ENCODE assay signal across 8 mouse cellular contexts in genomic region chr3:40745661-40746547, GRCm38 (mm10). TPM values are rescaled to one million over a fixed set of nuclear protein-coding genes. Genes with fewer than 3 reads are reported as not detected.
A peak's percentile ranks its signal among the peaks of the same experiment; 100 is the strongest.
DNase-seq lines count a peak whose midpoint lies in the region; ATAC-seq lines count a peak whose summit lies in the region.

No protein-coding gene starts in this region.

- peak; percentile 11 to 20 for DNase-seq in frontal cortex, postnatal 36 days (ENCODE audit: low spot score in 2 of 2)
- DNase-seq in frontal cortex, postnatal 10 days (ENCODE audit: low spot score in 2 of 2): no peak
- peak; percentile 3 for DNase-seq in ES-CJ7 (ENCODE audit: low read depth, low spot score)
- DNase-seq in embryo, embryonic 11 days: peak; percentile 19
- DNase-seq in layer of hippocampus, adult 8-10 months (ENCODE audit: low spot score in 2 of 2): no peak

- H3K4me1 ChIP-seq in liver, embryonic 15.5 days (replicated peaks): peaks cover 21% of the 10 kb centered on the region

- H3K4me3 ChIP-seq in liver, embryonic 15.5 days (replicated peaks): peak overlapping the region; percentile 98

- peak overlapping the region; percentile 97 for H3K9ac ChIP-seq in liver, embryonic 15.5 days

- peak; percentile 34 to 56 for ATAC-seq in hematopoietic stem cell, adult 5-6 weeks (replicated peaks in 1 of 2; ENCODE audit: insufficient read depth in 1 of 2, low FRiP score in 2 of 2, low TSS enrichment in 1 of 2, low read depth in 1 of 2, poor library complexity in 2 of 2, severe bottlenecking in 2 of 2)
- ATAC-seq in liver, embryonic 15.5 days (ENCODE audit: insufficient read depth): peak; percentile 12
- ATAC-seq in neutrophil, adult 5-6 weeks (ENCODE audit: extremely low read depth, insufficient number of reproducible peaks, low FRiP score, poor library complexity, severe bottlenecking): peak; percentile 24; the same call in 1 of the 2 replicates

- WGBS in liver, embryonic 15.5 days (ENCODE audit: insufficient replicate concordance): 2% methylated on average over 37 of the region's 37 CpGs

- no peaks in the 10 kb centered on the region for H3K36me3 ChIP-seq in liver, embryonic 15.5 days (replicated peaks)

- H3K9me3 ChIP-seq in liver, embryonic 15.5 days (replicated peaks): no peaks in the 10 kb centered on the region

- H3K27me3 ChIP-seq in liver, embryonic 15.5 days: no peaks in the 10 kb centered on the region

- H3K4me2 ChIP-seq in liver, embryonic 15.5 days: peak overlapping the region; percentile 99

- H3K27ac ChIP-seq in liver, embryonic 15.5 days (replicated peaks): peak overlapping the region; percentile 96

RNA-seq across cellular contexts. Expression of gene Hspa4l, which starts 1.6 kb away (rescaled TPM):
- 41.6 and 49.2 TPM in 2 replicates for total RNA-seq in hematopoietic stem cell, adult 5-6 weeks (2017)
- polyA plus RNA-seq in liver, embryonic 15.5 days (2015; fragmentation: Nextera tagmentation; extraction: Ambion mirVana): 17.6 and 18.1 TPM in 2 replicates
- total RNA-seq in neutrophil, adult 5-6 weeks (2017): 21.3 and 23.0 TPM in 2 replicates
- total RNA-seq in layer of hippocampus, adult 8-10 months (2022): 100 to 1,000 TPM; 145 to 181 (median 157) TPM

RNA-seq across cellular contexts. Expression of gene Slc25a31, which starts 37.2 kb away (rescaled TPM):
- not detected in 2 replicates for total RNA-seq in hematopoietic stem cell, adult 5-6 weeks (2017)
- 0.05 and 0.07 TPM in 2 replicates for polyA plus RNA-seq in liver, embryonic 15.5 days (2015; fragmentation: Nextera tagmentation; extraction: Ambion mirVana)
- total RNA-seq in neutrophil, adult 5-6 weeks (2017): 0.25 TPM in 1 of 2 replicates, not detected in the other
- under 1 TPM in 2 of 4 experiments, not detected in 2; 0.25 to 0.34 TPM for total RNA-seq in layer of hippocampus, adult 8-10 months (2022)

RNA-seq across cellular contexts. Expression of gene Plk4, which starts 53.9 kb away (rescaled TPM):
- total RNA-seq in hematopoietic stem cell, adult 5-6 weeks (2017): 59.2 and 60.2 TPM in 2 replicates
- polyA plus RNA-seq in liver, embryonic 15.5 days (2015; fragmentation: Nextera tagmentation; extraction: Ambion mirVana): 38.1 and 38.5 TPM in 2 replicates
- total RNA-seq in neutrophil, adult 5-6 weeks (2017): 13.9 and 16.4 TPM in 2 replicates
- total RNA-seq in layer of hippocampus, adult 8-10 months (2022): 1 to 10 TPM; 2.8 to 4.1 (median 3.2) TPM

Comparison
In these comparisons a context has a peak if more than half of its experiments do, and no peak if none do; other contexts are left out.
1. DNase-seq: peak in frontal cortex, postnatal 36 days (2 of 2), ES-CJ7 (single experiment) and embryo, embryonic 11 days (single experiment); none in frontal cortex, postnatal 10 days (0 of 2) and layer of hippocampus, adult 8-10 months (0 of 2).
2. Peak in every context shown above with its lines, with median percentiles within 50 percentile points of each other: ATAC-seq.